Mouse (Mus musculus): ENCODE measurements around the gene App.

Gene App

GRCm38 (mm10) chr16:85173373-85174081 is at the start of gene App:
Gene App (minus strand): TSS chr16:85173766.
- peak; percentile 87 for DNase-seq (ENCODE audit: extremely low read depth, insufficient read length, low spot score)

- DNase-seq (ENCODE audit: extremely low read depth, insufficient read length, low spot score): no peak
These were observed 42.3 kb upstream of the App start for GRCm38 (mm10) chr16:85215846-85216245.

DNA sequence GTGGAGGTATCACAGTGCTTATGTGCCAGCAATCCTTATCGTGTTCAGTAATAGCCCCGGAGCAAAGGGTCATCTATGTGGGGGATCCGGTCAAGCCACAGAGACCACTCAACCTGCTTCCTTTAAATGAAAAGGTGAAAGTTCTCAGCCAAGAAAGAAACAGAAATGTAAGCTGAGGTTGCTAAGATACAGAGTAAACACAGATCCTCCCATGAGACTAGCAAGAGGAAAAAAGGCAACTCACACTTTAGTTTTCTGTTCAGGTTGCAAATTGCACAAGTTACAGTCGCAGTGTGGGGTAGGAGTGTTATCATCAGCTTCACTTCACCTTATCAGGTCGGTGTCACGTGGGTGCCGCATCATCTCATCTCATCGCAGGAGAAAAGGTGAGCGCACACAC is 41.6 kb upstream of the App start:
- no peak for DNase-seq (ENCODE audit: extremely low read depth, insufficient read length, low spot score)

- no peak for DNase-seq (ENCODE audit: extremely low read depth, insufficient read length, low spot score)
These were observed 22.1 kb upstream of the App start for GRCm38 (mm10) chr16:85195622-85196021.

DNA sequence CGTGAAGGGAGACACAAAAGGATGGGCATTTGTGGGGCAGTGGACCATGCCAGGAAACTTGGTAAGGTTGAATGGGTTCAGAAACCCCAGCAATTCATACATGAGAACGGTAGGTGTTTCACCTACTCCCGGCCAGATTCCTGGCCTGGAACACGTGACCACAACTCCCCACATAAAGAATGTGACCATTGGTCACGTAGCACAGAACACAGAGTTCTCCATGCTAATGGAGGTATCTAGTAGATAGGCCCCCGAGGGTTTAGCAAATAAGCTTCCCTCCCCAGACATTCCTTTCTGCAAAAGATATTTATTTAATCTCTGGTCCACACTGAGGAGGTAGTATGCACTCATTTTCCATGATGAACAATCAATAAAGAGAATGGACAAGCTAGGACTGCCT is 21.6 kb upstream of the App start:
- no peak for DNase-seq (ENCODE audit: extremely low read depth, insufficient read length, low spot score)

- DNase-seq (ENCODE audit: extremely low read depth, insufficient read length, low spot score): peak; percentile 7
These were observed 7.9 kb upstream of the App start for GRCm38 (mm10) chr16:85181502-85181901.

DNA sequence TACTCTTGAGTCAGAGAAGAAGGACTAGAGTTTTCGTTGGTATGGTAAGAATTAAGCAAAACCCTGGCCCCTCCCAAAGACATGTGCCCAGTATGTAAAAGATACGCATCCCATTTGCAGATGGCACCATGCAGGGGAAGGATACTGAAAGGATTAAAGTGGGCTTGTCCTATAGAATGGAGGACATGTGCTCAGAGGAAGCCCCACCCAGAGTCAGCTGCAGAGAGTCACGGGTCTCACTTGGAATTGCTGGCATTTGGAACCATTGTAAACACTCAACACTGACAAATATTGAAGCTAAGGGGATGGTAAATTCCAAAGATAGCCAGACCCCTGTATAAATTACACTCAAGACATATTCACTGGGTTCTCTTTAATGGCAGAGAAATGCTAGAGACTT is 7.1 kb upstream of the App start:
- no peak for DNase-seq (ENCODE audit: extremely low read depth, insufficient read length, low spot score)

- peak; percentile 9 for DNase-seq (ENCODE audit: extremely low read depth, insufficient read length, low spot score)
These were observed 3.1 kb upstream of the App start for GRCm38 (mm10) chr16:85176666-85177065.

DNA sequence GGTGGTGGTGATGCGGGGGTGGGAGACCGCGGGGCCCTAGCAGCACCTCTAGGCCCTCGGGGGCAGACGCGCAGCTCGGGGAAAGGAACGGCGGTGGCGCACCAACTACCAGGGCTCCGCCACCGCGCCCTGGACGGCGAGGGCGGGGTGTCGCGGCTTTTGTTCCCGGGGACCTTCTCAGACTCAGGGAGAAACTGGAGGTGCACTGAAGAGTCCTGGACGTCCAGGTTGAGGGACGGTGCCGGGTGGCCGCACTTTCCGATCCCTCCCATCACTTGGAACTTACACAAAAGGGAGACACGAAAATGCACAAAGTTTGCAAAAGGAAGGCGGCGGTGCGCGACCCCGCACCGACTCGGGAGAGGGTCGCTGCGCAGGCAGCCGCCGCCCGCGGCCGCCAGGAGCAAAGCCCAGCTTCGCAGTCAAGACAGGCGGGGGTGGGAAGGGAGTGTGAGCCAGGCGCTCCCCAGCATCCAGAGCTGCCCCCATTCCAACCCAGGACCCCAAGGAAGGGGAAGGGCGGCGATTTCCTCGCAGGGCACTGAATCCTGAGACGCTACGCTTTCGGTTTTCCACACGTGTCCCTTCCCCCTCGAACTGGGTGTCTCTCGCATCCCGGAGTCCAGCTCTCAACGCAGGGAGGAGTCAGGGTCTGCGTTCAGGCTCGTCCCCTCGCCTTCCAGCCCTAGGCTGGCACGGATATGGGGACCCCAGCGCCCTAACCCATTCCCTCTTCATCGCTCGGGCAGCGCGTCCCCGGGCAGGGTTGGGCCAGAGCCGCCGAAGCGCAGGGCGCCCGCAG is 794 bp downstream of the App start:
- DNase-seq (ENCODE audit: extremely low read depth, insufficient read length, low spot score): peak; percentile 83

GRCm38 (mm10) chr16:85171976-85172570 is 1.5 kb downstream of the App start:
- DNase-seq (ENCODE audit: extremely low read depth, insufficient read length, low spot score): no peak

- no peak for DNase-seq (ENCODE audit: extremely low read depth, insufficient read length, low spot score)
These were observed 2.6 kb downstream of the App start for GRCm38 (mm10) chr16:85170826-85171510.

- DNase-seq (ENCODE audit: extremely low read depth, insufficient read length, low spot score): no peak
These were observed 4.7 kb downstream of the App start for GRCm38 (mm10) chr16:85168821-85169220.

GRCm38 (mm10) chr16:85166205-85166604 is 7.4 kb downstream of the App start:
- DNase-seq (ENCODE audit: extremely low read depth, insufficient read length, low spot score): no peak

DNA sequence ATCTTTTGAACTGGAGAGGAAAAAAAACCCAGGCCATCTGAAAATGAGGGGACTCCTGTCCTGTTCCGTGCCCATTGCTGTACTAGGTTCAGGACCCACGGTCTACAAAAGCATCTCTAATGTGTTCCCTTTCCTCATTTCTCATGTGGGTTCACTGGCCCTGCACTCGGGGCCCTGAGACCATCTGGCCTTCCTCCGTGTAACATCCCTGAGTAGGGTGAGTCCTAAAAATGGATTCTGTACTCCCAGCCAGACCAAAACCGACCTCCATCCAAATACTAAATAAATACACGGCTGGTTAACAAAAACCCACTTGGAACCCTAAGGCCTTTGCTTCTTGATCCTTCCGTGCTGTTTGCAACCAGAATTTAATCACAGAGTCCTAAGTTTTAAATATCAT is 7.9 kb downstream of the App start:
- no peak for DNase-seq (ENCODE audit: extremely low read depth, insufficient read length, low spot score)

GRCm38 (mm10) chr16:85165177-85165576 is 8.4 kb downstream of the App start:
- no peak for DNase-seq (ENCODE audit: extremely low read depth, insufficient read length, low spot score)

- DNase-seq (ENCODE audit: extremely low read depth, insufficient read length, low spot score): no peak
These were observed 10.8 kb downstream of the App start for GRCm38 (mm10) chr16:85162779-85163178.

DNA sequence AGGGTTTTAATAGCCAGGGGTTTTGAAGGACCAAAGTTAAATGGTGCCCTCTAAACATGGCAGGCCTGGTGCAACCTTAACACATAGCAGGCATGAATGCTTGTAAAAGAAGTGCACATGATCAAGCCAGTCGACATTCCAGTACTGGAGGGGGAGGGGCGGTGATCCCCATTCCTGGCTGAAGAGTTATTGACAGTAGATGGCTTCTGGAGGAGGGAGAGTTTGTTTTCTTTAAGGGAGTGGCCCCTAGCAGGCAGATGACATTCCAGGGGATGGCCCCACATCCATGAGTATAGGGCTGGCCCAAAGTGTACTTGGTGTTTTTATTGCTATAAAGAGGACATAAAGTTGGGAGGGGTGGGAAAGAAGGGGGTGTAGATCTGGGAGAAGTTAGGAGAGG is 13.4 kb downstream of the App start:
- DNase-seq (ENCODE audit: extremely low read depth, insufficient read length, low spot score): no peak

GRCm38 (mm10) chr16:85157796-85158546 is 15.6 kb downstream of the App start:
- DNase-seq (ENCODE audit: extremely low read depth, insufficient read length, low spot score): no peak

- no peak for DNase-seq (ENCODE audit: extremely low read depth, insufficient read length, low spot score)
These were observed 16.4 kb downstream of the App start for GRCm38 (mm10) chr16:85157156-85157555.

- no peak for DNase-seq (ENCODE audit: extremely low read depth, insufficient read length, low spot score)
These were observed 17.7 kb downstream of the App start for GRCm38 (mm10) chr16:85155836-85156235.
